Mouse (Mus musculus) left cerebral cortex, postnatal 14 days (tissue): Measurements from ENCODE around the gene Cd59a. TPM values are rescaled to one million over a fixed set of nuclear protein-coding genes. Genes with fewer than 3 reads are reported as not detected.

Source experiments
- total RNA-seq, 2 experiments: library from RNA; stranded (reverse); gene quantifications; 2 replicates each; pipeline ENCODE4 v1.2.3; 2021

Cd59a gene
- total RNA-seq, 2 experiments from 2014 or later, result 2.0 to 2.1 TPM

Other genes starting within 250 kb of the Cd59a start
- 10 to 100 TPM; 19.0 to 21.9 TPM for gene Lmo2, start 137.8 kb upstream of the Cd59a start, total RNA-seq
- 10 to 100 TPM; 52.2 to 53.6 TPM for gene Fbxo3, start 68.1 kb upstream of the Cd59a start, total RNA-seq
- not detected for gene 4931422A03Rik, start 67.4 kb upstream of the Cd59a start, total RNA-seq
- under 1 TPM; 0.19 to 0.35 TPM for gene Gm10912, start 30.0 kb upstream of the Cd59a start, total RNA-seq
- gene Gm10799, start 27.3 kb upstream of the Cd59a start, total RNA-seq, result not detected
- gene Cd59b, start 26.0 kb upstream of the Cd59a start, total RNA-seq, result under 1 TPM; 0.59 to 0.88 TPM
- gene A930018P22Rik, start 27.0 kb downstream of the Cd59a start, total RNA-seq, result under 1 TPM in 1 of 2 experiments, not detected in 1; 0.44 TPM